Mouse (Mus musculus) midbrain, postnatal 0 days (tissue): ENCODE measurements at regions not wholly inside any gene's neighbourhood (a gene's known extent, or its start where the extent isn't known, plus 50 kb on each side); places are given as distances from the start of the nearest gene placed in this dataset.

ENCODE experiments used
- ATAC-seq: fragments of 200-750 bp; cut with Nextera tagmentation; 2 replicates; pipeline ENCODE4 v1.8.0; 2017; ENCODE audit warnings: moderate number of reproducible peaks, mild to moderate bottlenecking, moderate TSS enrichment, moderate library complexity; ENCODE audit not compliant: low FRiP score
- DNase-seq: peaks from one replicate; pipeline ENCODE4 v3.0.0-alpha.2; 2015; ENCODE audit warnings: low spot score
- H3K27ac ChIP-seq: fragments of 300-500 bp; sonication (generic); 2 replicates; pipeline ENCODE4 v1.5.1; 2014; ENCODE audit warnings: low read depth, mild to moderate bottlenecking, low read length, mixed read lengths
- H3K27me3 ChIP-seq: fragments of 300-500 bp; sonication (generic); 2 replicates; pipeline ENCODE4 v1.6.1; 2014; ENCODE audit warnings: low read length, control low read depth, mixed read lengths; ENCODE audit not compliant: insufficient read depth
- H3K36me3 ChIP-seq: fragments of 300-500 bp; sonication (generic); 2 replicates; pipeline ENCODE4 v1.6.1; 2014; ENCODE audit warnings: low read length, control low read depth, mixed read lengths; ENCODE audit not compliant: insufficient read depth
- H3K4me1 ChIP-seq: fragments of 300-500 bp; sonication (generic); 2 replicates; pipeline ENCODE4 v1.6.1; 2014; ENCODE audit warnings: mild to moderate bottlenecking, control low read depth, antibody characterized with exemption, low read length, mixed read lengths; ENCODE audit not compliant: insufficient read depth
- H3K4me2 ChIP-seq: fragments of 300-500 bp; sonication (generic); 2 replicates; pipeline ENCODE4 v1.6.1; 2014; ENCODE audit warnings: low read depth, mild to moderate bottlenecking, low read length, mixed read lengths; ENCODE audit not compliant: poor library complexity, severe bottlenecking
- H3K4me3 ChIP-seq: fragments of 300-500 bp; sonication (generic); 2 replicates; pipeline ENCODE4 v1.5.1; 2014; ENCODE audit warnings: low read depth, mild to moderate bottlenecking, low read length, moderate library complexity
- H3K9ac ChIP-seq: fragments of 300-500 bp; sonication (generic); replicated peaks from 2 replicates; pipeline ENCODE4 v1.6.1; 2014; ENCODE audit warnings: mild to moderate bottlenecking, low read length, moderate library complexity, mixed read lengths; ENCODE audit not compliant: poor library complexity, severe bottlenecking
- H3K9me3 ChIP-seq: fragments of 300-500 bp; sonication (generic); 2 replicates; pipeline ENCODE4 v1.6.1; 2016; ENCODE audit warnings: low read length, control low read depth
- CTCF ChIP-seq: IDR thresholded peaks from 2 replicates; pipeline ENCODE4 v1.5.1; 2016; ENCODE audit warnings: antibody characterized with exemption, mild to moderate bottlenecking
- WGBS: fragments of 180-500 bp; shearing (Covaris S2); extraction: QIAGEN DNeasy Blood & Tissue Kit; methylation state at CpG from one replicate; pipeline ENCODE4 v1.1.7; 2014; 5-methylcytosine and 5-hydroxymethylcytosine counted together

- Histone ChIP-seq H3K27me3 (no peaks in the 10 kb centered on the region), H3K9me3 (no peaks in the 10 kb centered on the region), H3K4me1 (no peaks in the 10 kb centered on the region), H3K4me2 (no peak overlapping the region), H3K36me3 (no peaks in the 10 kb centered on the region), H3K9ac (no peak overlapping the region), H3K27ac (no peak overlapping the region), H3K4me3 (no peak overlapping the region)
- 56% methylated on average over 5 of the region's 5 CpGs for WGBS
- ATAC-seq (no peak), DNase-seq (no peak)
- no peak for TF ChIP-seq CTCF
Measured at GRCm38 (mm10) chr3:39898961-39899360, 632.1 kb upstream of the Intu start.

GRCm38 (mm10) chr3:39900207-39900606 lies 630.9 kb upstream of the Intu start:
- no peaks in the 10 kb centered on the region for H3K4me1 ChIP-seq
- no peak overlapping the region for H3K27ac ChIP-seq
- 71% methylated on average over 2 of the region's 2 CpGs for WGBS
- no peak overlapping the region for H3K4me3 ChIP-seq
- DNase-seq (peak; percentile 26), ATAC-seq (no peak)
- H3K4me2 ChIP-seq: no peak overlapping the region
- H3K9ac ChIP-seq: no peak overlapping the region
- no peak for TF ChIP-seq CTCF
- no peaks in the 10 kb centered on the region for H3K36me3 ChIP-seq
- H3K9me3 ChIP-seq: no peaks in the 10 kb centered on the region
- no peaks in the 10 kb centered on the region for H3K27me3 ChIP-seq

GRCm38 (mm10) chr3:39904377-39904776 lies 626.7 kb upstream of the Intu start:
- ATAC-seq (no peak), DNase-seq (no peak)
- no peak overlapping the region for H3K9ac ChIP-seq
- H3K4me1 ChIP-seq: no peaks in the 10 kb centered on the region
- H3K36me3 ChIP-seq: no peaks in the 10 kb centered on the region
- 70% methylated on average over 3 of the region's 3 CpGs for WGBS
- H3K4me2 ChIP-seq: no peak overlapping the region
- H3K9me3 ChIP-seq: no peaks in the 10 kb centered on the region
- no peak overlapping the region for H3K4me3 ChIP-seq
- no peak overlapping the region for H3K27ac ChIP-seq
- no peaks in the 10 kb centered on the region for H3K27me3 ChIP-seq
- TF ChIP-seq CTCF: no peak

GRCm38 (mm10) chr3:39908676-39909362 lies 622.3 kb upstream of the Intu start:
- Histone ChIP-seq H3K4me2 (no peak overlapping the region), H3K27ac (no peak overlapping the region), H3K9ac (no peak overlapping the region), H3K4me1 (no peaks in the 10 kb centered on the region), H3K36me3 (no peaks in the 10 kb centered on the region), H3K9me3 (no peaks in the 10 kb centered on the region), H3K27me3 (no peaks in the 10 kb centered on the region), H3K4me3 (no peak overlapping the region)
- no peak for TF ChIP-seq CTCF
- 86% methylated on average over 4 of the region's 4 CpGs for WGBS
- ATAC-seq: no peak
- no peak for DNase-seq

GRCm38 (mm10) chr3:39909642-39910041 lies 621.4 kb upstream of the Intu start:
- ATAC-seq (no peak), DNase-seq (no peak)
- no peaks in the 10 kb centered on the region for H3K36me3 ChIP-seq
- 75% methylated on average over 1 of the region's 1 CpGs for WGBS
- no peak overlapping the region for H3K9ac ChIP-seq
- no peaks in the 10 kb centered on the region for H3K4me1 ChIP-seq
- no peaks in the 10 kb centered on the region for H3K9me3 ChIP-seq
- H3K4me3 ChIP-seq: no peak overlapping the region
- H3K4me2 ChIP-seq: no peak overlapping the region
- H3K27ac ChIP-seq: no peak overlapping the region
- no peak for TF ChIP-seq CTCF
- no peaks in the 10 kb centered on the region for H3K27me3 ChIP-seq

GRCm38 (mm10) chr3:39918601-39919000 lies 612.5 kb upstream of the Intu start:
- no peaks in the 10 kb centered on the region for H3K27me3 ChIP-seq
- no peak overlapping the region for H3K27ac ChIP-seq
- no peak for TF ChIP-seq CTCF
- no peaks in the 10 kb centered on the region for H3K36me3 ChIP-seq
- H3K4me3 ChIP-seq: no peak overlapping the region
- no peak overlapping the region for H3K9ac ChIP-seq
- H3K4me2 ChIP-seq: no peak overlapping the region
- H3K9me3 ChIP-seq: no peaks in the 10 kb centered on the region
- WGBS: 94% methylated on average over 2 of the region's 2 CpGs
- H3K4me1 ChIP-seq: no peaks in the 10 kb centered on the region
- DNase-seq (no peak), ATAC-seq (no peak)
